Mouse (Mus musculus) thymus, postnatal 0 days (tissue): ENCODE data around the gene Ear1. TPM values are rescaled to one million over a fixed set of nuclear protein-coding genes. Genes with fewer than 3 reads are reported as not detected.
"Not testable (repeated sequence)": the region's sequence is repeated elsewhere in the genome, so short reads cannot be mapped to it uniquely, and the experiment has no call there.

Experiments
- DNase-seq: peaks from one replicate; pipeline ENCODE4 v3.0.0-alpha.2; 2015; ENCODE audit warnings: low spot score
- polyA plus RNA-seq: library from polyadenylated mRNA; unstranded; fragments of >200 nt; fragmentation: Nextera tagmentation; extraction: Ambion mirVana; gene quantifications from 2 replicates; pipeline ENCODE4 v1.2.1, GENCODE M21; 2015

Gene Ear1
- polyA plus RNA-seq, 1 experiment from 2014 or later, result 0.87 TPM

DNA sequence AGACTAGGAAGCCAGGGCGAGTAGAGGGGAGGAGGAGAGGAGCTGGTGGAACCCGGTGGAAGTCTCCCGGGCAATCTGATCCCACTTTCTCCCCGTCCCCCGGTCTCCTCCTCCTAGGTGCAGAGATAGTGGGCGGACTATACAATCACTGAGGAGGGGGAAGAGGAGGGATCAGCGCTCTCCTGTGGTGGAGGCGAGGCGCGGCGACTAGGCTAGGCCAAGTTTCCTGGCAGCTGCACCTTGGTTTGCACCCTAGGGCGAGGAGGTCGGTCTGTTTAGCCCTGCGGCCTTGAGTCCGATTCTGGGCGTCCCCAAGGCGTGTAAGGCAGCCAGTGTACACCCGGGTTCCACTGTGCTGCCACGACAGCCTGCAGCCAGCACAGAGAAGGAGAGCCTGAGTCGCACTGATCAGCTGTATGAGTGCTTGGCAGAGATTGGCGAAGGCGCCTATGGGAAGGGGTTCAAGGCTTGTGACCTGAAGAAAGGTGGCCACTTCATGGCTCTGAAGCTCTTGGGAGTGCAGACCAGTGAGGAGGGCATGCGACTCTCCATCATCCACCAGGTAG is 78.3 kb downstream of the Ear1 start:
- DNase-seq, result not testable (repeated sequence)

DNA sequence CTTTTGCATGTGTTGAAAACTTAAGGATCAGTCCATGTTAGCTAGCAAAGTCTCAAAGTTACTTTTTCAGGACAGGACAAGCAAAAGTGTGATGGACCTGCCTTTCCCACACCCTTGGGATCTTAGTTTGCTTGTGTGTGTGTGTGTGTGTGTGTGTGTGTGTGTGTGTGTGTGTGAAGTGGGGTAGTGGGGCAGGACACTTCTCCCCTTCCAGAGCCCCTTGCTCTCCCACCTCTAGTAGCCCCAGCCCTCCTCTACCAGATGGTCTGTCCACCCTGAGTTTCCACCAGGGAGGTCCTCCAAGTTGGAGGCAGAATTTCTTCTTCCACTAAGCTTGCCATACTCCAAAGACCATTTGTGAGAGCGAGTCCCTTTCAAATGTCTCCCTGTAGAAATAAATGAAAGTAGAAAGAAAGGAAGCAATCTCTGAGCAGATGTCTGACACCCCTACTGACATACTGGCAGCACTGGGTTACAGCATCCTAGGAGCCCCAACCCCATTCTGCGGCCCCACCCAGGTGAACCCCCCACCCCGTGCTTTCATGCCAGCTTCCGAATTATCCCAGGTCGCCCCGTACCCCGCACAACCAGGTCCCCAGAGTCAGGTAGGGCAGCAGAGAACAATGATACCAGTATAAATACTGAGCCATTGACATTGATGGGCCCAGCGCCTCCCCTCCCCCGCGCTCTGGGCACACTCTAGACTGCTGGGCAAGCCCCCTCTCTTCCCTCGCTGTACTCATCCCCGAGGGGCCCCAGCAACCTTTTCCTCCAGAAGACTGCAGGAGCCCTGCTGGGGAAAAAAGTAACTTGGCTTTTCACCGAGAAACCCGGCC is 79.0 kb downstream of the Ear1 start:
- DNase-seq, result no peak

DNA sequence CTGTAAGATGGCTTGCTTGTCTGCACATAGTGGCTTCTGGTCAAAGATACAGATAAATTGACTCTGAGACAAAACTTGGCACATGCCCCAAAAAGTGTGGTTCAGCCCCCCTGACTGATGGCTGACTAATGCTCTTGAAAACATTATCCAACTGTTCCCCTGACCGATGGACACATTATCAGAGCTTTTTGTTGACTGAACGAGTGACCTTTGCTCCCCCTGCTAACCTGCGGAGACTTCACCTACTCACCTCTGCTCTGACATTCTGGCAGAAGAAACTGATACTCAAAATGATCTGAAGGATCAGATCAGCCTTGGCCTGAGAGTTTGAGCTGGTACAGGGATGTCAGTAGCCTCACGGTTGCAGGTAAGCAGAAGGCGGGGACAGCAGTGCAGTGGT is 81.5 kb downstream of the Ear1 start:
- DNase-seq, result not testable (repeated sequence)

DNA sequence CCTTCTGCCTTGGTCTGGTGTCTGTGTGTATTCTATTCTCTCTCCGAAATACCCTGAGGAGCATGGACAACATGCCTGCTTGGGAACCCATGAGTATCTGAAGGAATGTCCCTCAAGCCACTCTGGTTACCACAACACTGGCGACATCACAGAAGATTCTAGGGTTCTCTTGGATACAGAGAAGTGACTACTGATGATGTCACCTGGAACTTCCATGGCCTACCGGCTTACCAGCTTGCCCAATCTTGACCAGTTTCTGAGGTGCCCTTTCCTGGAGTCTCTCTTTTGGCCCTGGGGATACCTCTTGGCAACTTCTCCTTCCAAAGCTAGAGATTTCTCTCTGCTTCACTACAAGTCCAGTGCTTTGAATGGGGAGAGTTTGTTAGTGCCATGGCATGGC is 90.7 kb downstream of the Ear1 start, which contains the start of gene Gm8180:
Gene Gm8180, minus strand, starts transcription at position 101 of the 400 bp plus-strand sequence.
- DNase-seq, result not testable (repeated sequence)

Other genes with a start within 250 kb of the Ear1 start
- not detected in 2 replicates for gene Gm8165, start 198.3 kb downstream of the Ear1 start, polyA plus RNA-seq
- gene Gm7324, start 177.7 kb downstream of the Ear1 start, polyA plus RNA-seq, result 1.5 and 1.8 TPM in 2 replicates
- gene Gm16506, start 148.0 kb downstream of the Ear1 start, polyA plus RNA-seq, result not detected in 2 replicates
- not detected in 2 replicates for gene Gm6526, start 127.7 kb downstream of the Ear1 start, polyA plus RNA-seq
- gene Gm8180, start 90.8 kb downstream of the Ear1 start, polyA plus RNA-seq, result not detected in 2 replicates
- not detected in 2 replicates for gene Ear10, start 48.0 kb upstream of the Ear1 start, polyA plus RNA-seq
- gene Gm8113, start 49.9 kb upstream of the Ear1 start, polyA plus RNA-seq, result 6.5 and 6.6 TPM in 2 replicates
- gene Ang5, start 81.6 kb upstream of the Ear1 start, polyA plus RNA-seq, result not detected in 2 replicates
- gene Ang6, start 126.8 kb upstream of the Ear1 start, polyA plus RNA-seq, result not detected in 2 replicates
- 11.0 and 12.1 TPM in 2 replicates for gene Ear2, start 227.1 kb upstream of the Ear1 start, polyA plus RNA-seq
- gene Gm3327, start 248.3 kb upstream of the Ear1 start, polyA plus RNA-seq, result not detected in 2 replicates